Mouse (Mus musculus) ES-E14 (cell line): Measurements from ENCODE around the gene Amer2.

Experiments used
- CHD2 ChIP-seq: IDR thresholded peaks from 2 replicates; pipeline ENCODE4 v1.6.1; 2014; ENCODE audit warnings: mild to moderate bottlenecking, low read depth, low read length, inconsistent platforms
- ZC3H11A ChIP-seq: IDR thresholded peaks from 2 replicates; pipeline ENCODE4 v1.6.1; 2012; ENCODE audit warnings: low read depth, mild to moderate bottlenecking, inconsistent platforms, low read length, borderline replicate concordance

GRCm38 (mm10) chr14:60384269-60384668, 11.2 kb downstream of the Amer2 start:
- TF ChIP-seq CHD2 (no peak), ZC3H11A (no peak)
